Comparison of ENCODE assay signal across 28 mouse cellular contexts in genomic region chr17:40285435-40285834, GRCm38 (mm10). TPM values are rescaled to one million over a fixed set of nuclear protein-coding genes. Genes with fewer than 3 reads are reported as not detected.
A peak's percentile ranks its signal among the peaks of the same experiment; 100 is the strongest.
DNase-seq lines count a peak whose midpoint lies in the region; ATAC-seq and TF ChIP-seq lines count a peak whose summit lies in the region.
"Had no signal": no experiment of that assay in that cellular context is flagged by ENCODE, and none has a peak within 500 bp of the region (broad histone marks: within the 10 kb centered on the region; RNA-seq: fewer than 3 reads in every experiment).

No protein-coding gene starts in this region.

- DNase-seq in forebrain, postnatal 0 days, result peak; percentile 1
- no peak for DNase-seq in forebrain, embryonic 11.5 days (ENCODE audit: low spot score)
- DNase-seq in lung, embryonic 14.5 days, result peak; percentile 18
- DNase-seq in lung, postnatal 4 days, result no peak
- peak; percentile 1 for DNase-seq in MEL-GATA-1-ER (ENCODE audit: extremely low read depth, low read depth)
- no peak for DNase-seq in gastrocnemius, postnatal 25 days
- no peak for DNase-seq in kidney, adult 2 months
- DNase-seq: adrenal gland, postnatal 10 days; cerebellum, adult 18-20 months; cerebellum, postnatal 36 days; heart, postnatal 36 days; kidney, postnatal 14 days; layer of hippocampus, adult 9-11 months had no signal

- H3K36me3 ChIP-seq in forebrain, postnatal 0 days (ENCODE audit: insufficient read depth), result no peaks in the 10 kb centered on the region
- H3K36me3 ChIP-seq in forebrain, embryonic 11.5 days (ENCODE audit: control insufficient read depth, insufficient read depth, low read length), result no peaks in the 10 kb centered on the region
- no peaks in the 10 kb centered on the region for H3K36me3 ChIP-seq in lung, embryonic 14.5 days (ENCODE audit: insufficient read depth)
- no peaks in the 10 kb centered on the region for H3K36me3 ChIP-seq in kidney, adult 2 months (ENCODE audit: control insufficient read depth, insufficient read depth, low read length)
- H3K36me3 ChIP-seq: embryonic facial prominence, embryonic 15.5 days; G1E; heart, embryonic 12.5 days; intestine, embryonic 15.5 days; limb, embryonic 13.5 days; neural tube, embryonic 12.5 days had no signal

- no peak overlapping the region for H3K27ac ChIP-seq in forebrain, postnatal 0 days (ENCODE audit: low read depth, low read length)
- no peak overlapping the region for H3K27ac ChIP-seq in forebrain, embryonic 11.5 days (ENCODE audit: low read depth, low read length)
- H3K27ac ChIP-seq in lung, embryonic 14.5 days (ENCODE audit: low read depth), result no peak overlapping the region
- H3K27ac ChIP-seq in kidney, adult 2 months (ENCODE audit: insufficient read depth, low read depth, low read length), result no peak overlapping the region
- H3K27ac ChIP-seq: embryonic facial prominence, embryonic 15.5 days; forebrain, embryonic 13.5 days; intestine, embryonic 15.5 days; limb, embryonic 13.5 days; liver, embryonic 14.5 days; neural tube, embryonic 12.5 days had no signal

- no peak for ATAC-seq in forebrain, postnatal 0 days
- ATAC-seq in forebrain, embryonic 11.5 days (replicated peaks; ENCODE audit: low FRiP score), result no peak
- no peak for ATAC-seq in lung, embryonic 14.5 days (ENCODE audit: insufficient read depth)
- 0 out of 2 replicates have a peak, but pooled peaks have one; percentile 51 for ATAC-seq in neutrophil, adult 5-6 weeks (ENCODE audit: extremely low read depth, insufficient number of reproducible peaks, low FRiP score, poor library complexity, severe bottlenecking)
- ATAC-seq: forebrain, embryonic 13.5 days; intestine, embryonic 15.5 days; lung, postnatal 0 days had no signal

- 76% methylated on average over 2 of the region's 2 CpGs for WGBS in forebrain, postnatal 0 days
- 78% methylated on average over 2 of the region's 2 CpGs for WGBS in forebrain, embryonic 11.5 days
- 68% methylated on average over 2 of the region's 2 CpGs for WGBS in lung, embryonic 14.5 days
- 68% methylated on average over 2 of the region's 2 CpGs for WGBS in kidney, adult 2 months

- no peaks in the 10 kb centered on the region for H3K27me3 ChIP-seq in forebrain, postnatal 0 days (ENCODE audit: insufficient read depth, low read length)
- no peaks in the 10 kb centered on the region for H3K27me3 ChIP-seq in forebrain, embryonic 11.5 days (ENCODE audit: control insufficient read depth, insufficient read depth, low read length)
- no peaks in the 10 kb centered on the region for H3K27me3 ChIP-seq in lung, embryonic 14.5 days (ENCODE audit: insufficient read depth, low read length)
- H3K27me3 ChIP-seq in kidney, adult 2 months (replicated peaks; ENCODE audit: control insufficient read depth, insufficient read depth, low read length), result no peaks in the 10 kb centered on the region
- H3K27me3 ChIP-seq: embryonic facial prominence, embryonic 15.5 days; forebrain, embryonic 13.5 days; heart, embryonic 12.5 days; intestine, embryonic 15.5 days; limb, embryonic 13.5 days; megakaryocyte, embryonic 14.5 days; neural tube, embryonic 12.5 days had no signal

- no peaks in the 10 kb centered on the region for H3K4me1 ChIP-seq in forebrain, postnatal 0 days (ENCODE audit: insufficient read depth)
- H3K4me1 ChIP-seq in forebrain, embryonic 11.5 days (replicated peaks; ENCODE audit: control insufficient read depth, insufficient read depth, low read length), result no peaks in the 10 kb centered on the region
- no peaks in the 10 kb centered on the region for H3K4me1 ChIP-seq in lung, embryonic 14.5 days (ENCODE audit: insufficient read depth)
- H3K4me1 ChIP-seq in kidney, adult 2 months (ENCODE audit: control insufficient read depth, insufficient read depth, low read length), result no peaks in the 10 kb centered on the region
- H3K4me1 ChIP-seq: embryonic facial prominence, embryonic 15.5 days; forebrain, embryonic 13.5 days; heart, embryonic 12.5 days; intestine, embryonic 15.5 days; limb, embryonic 13.5 days; megakaryocyte, embryonic 14.5 days; neural tube, embryonic 12.5 days had no signal

- TF ChIP-seq POLR2A in kidney, adult 2 months (IDR thresholded peaks at IDR 0.05; ENCODE audit: low read depth, low read length), result no peak

- peak; percentile 48 for TF ChIP-seq CTCF in forebrain, postnatal 0 days (IDR thresholded peaks at IDR 0.05; ENCODE audit: low read depth)
- 0 out of 2 replicates have a peak, but pooled peaks have one; percentile 18 for TF ChIP-seq CTCF in lung, embryonic 14.5 days (IDR thresholded peaks at IDR 0.05; ENCODE audit: low read depth)
- TF ChIP-seq CTCF in kidney, adult 2 months (conservative IDR thresholded peaks at IDR 0.05; ENCODE audit: insufficient read depth, insufficient read length, low read depth, low read length), result no peak

- H3K9ac ChIP-seq in forebrain, postnatal 0 days, result no peak overlapping the region
- no peak overlapping the region for H3K9ac ChIP-seq in forebrain, embryonic 11.5 days (ENCODE audit: low read length)
- no peak overlapping the region for H3K9ac ChIP-seq in lung, embryonic 14.5 days
- H3K9ac ChIP-seq: embryonic facial prominence, embryonic 15.5 days; forebrain, embryonic 13.5 days; heart, embryonic 12.5 days; intestine, embryonic 15.5 days; limb, embryonic 13.5 days; liver, embryonic 14.5 days; neural tube, embryonic 12.5 days had no signal

- no peaks in the 10 kb centered on the region for H3K9me3 ChIP-seq in forebrain, postnatal 0 days (ENCODE audit: low read length)
- H3K9me3 ChIP-seq in forebrain, embryonic 11.5 days (ENCODE audit: control insufficient read depth, low read length), result no peaks in the 10 kb centered on the region
- no peaks in the 10 kb centered on the region for H3K9me3 ChIP-seq in lung, embryonic 14.5 days (ENCODE audit: low read depth, low read length)
- H3K9me3 ChIP-seq: embryonic facial prominence, embryonic 15.5 days; forebrain, embryonic 13.5 days; G1E; heart, embryonic 12.5 days; intestine, embryonic 15.5 days; limb, embryonic 13.5 days; megakaryocyte, embryonic 14.5 days; neural tube, embryonic 12.5 days had no signal

- H3K4me2 ChIP-seq in forebrain, postnatal 0 days (ENCODE audit: low read depth), result no peak overlapping the region
- no peak overlapping the region for H3K4me2 ChIP-seq in forebrain, embryonic 11.5 days (ENCODE audit: low read depth, low read length, severe bottlenecking)
- H3K4me2 ChIP-seq in lung, embryonic 14.5 days, result no peak overlapping the region
- H3K4me2 ChIP-seq: embryonic facial prominence, embryonic 15.5 days; forebrain, embryonic 13.5 days; heart, embryonic 12.5 days; intestine, embryonic 15.5 days; limb, embryonic 13.5 days; neural tube, embryonic 12.5 days had no signal

- H3K4me3 ChIP-seq in forebrain, postnatal 0 days (ENCODE audit: low read depth, low read length), result no peak overlapping the region
- H3K4me3 ChIP-seq in forebrain, embryonic 11.5 days (ENCODE audit: low read depth, low read length), result no peak overlapping the region
- no peak overlapping the region for H3K4me3 ChIP-seq in lung, embryonic 14.5 days (ENCODE audit: low read depth, low read length)
- H3K4me3 ChIP-seq in kidney, adult 2 months (ENCODE audit: insufficient read depth, low read depth, low read length), result no peak overlapping the region
- H3K4me3 ChIP-seq: embryonic facial prominence, embryonic 15.5 days; forebrain, embryonic 13.5 days; heart, embryonic 12.5 days; intestine, embryonic 15.5 days; limb, embryonic 13.5 days; megakaryocyte, embryonic 14.5 days; neural tube, embryonic 12.5 days had no signal

RNA-seq across cellular contexts. Expression of gene Crisp1, which starts 33.6 kb away (rescaled TPM):
- not detected in 2 replicates for total RNA-seq in forebrain, postnatal 0 days (2014; rRNA removed)
- not detected in 2 replicates for polyA plus RNA-seq in forebrain, postnatal 0 days (2015; fragmentation: Nextera tagmentation; extraction: Ambion mirVana)
- polyA plus RNA-seq in forebrain, embryonic 11.5 days (2014; fragmentation: Nextera tagmentation; extraction: Ambion mirVana), result not detected in 2 replicates
- not detected in 2 replicates for polyA plus RNA-seq in lung, embryonic 14.5 days (2014; fragmentation: Nextera tagmentation; extraction: Ambion mirVana)
- total RNA-seq in neutrophil, adult 5-6 weeks (2017), result not detected in 2 replicates
- not detected for total RNA-seq in gastrocnemius, postnatal 25 days (2021)
- polyA plus RNA-seq in kidney, adult 2 months (2012; rRNA removed), result 0.05 TPM in 1 of 2 replicates, not detected in the other
- total RNA-seq: adrenal gland, postnatal 10 days; heart, postnatal 36 days; monocyte, adult 5-6 weeks had no signal
- polyA plus RNA-seq: forebrain, embryonic 13.5 days; G1E; heart, embryonic 12.5 days; intestine, embryonic 15.5 days; limb, embryonic 13.5 days; liver, embryonic 14.5 days; lung, postnatal 0 days; neural tube, embryonic 12.5 days had no signal

RNA-seq across cellular contexts. Expression of gene Crisp3, which starts 43.3 kb away (rescaled TPM):
- not detected in 2 replicates for total RNA-seq in forebrain, postnatal 0 days (2014; rRNA removed)
- not detected in 2 replicates for polyA plus RNA-seq in forebrain, postnatal 0 days (2015; fragmentation: Nextera tagmentation; extraction: Ambion mirVana)
- not detected in 2 replicates for polyA plus RNA-seq in forebrain, embryonic 11.5 days (2014; fragmentation: Nextera tagmentation; extraction: Ambion mirVana)
- not detected in 2 replicates for polyA plus RNA-seq in lung, embryonic 14.5 days (2014; fragmentation: Nextera tagmentation; extraction: Ambion mirVana)
- total RNA-seq in neutrophil, adult 5-6 weeks (2017), result 5.6 and 8.8 TPM in 2 replicates
- total RNA-seq in gastrocnemius, postnatal 25 days (2021), result not detected
- 0.08 TPM in 1 of 2 replicates, not detected in the other for polyA plus RNA-seq in kidney, adult 2 months (2012; rRNA removed)
- total RNA-seq: adrenal gland, postnatal 10 days; heart, postnatal 36 days; left cerebral cortex, postnatal 10 days; monocyte, adult 5-6 weeks had no signal
- polyA plus RNA-seq: forebrain, embryonic 13.5 days; G1E; gonadal fat pad, adult 2 months; heart, embryonic 12.5 days; intestine, embryonic 15.5 days; limb, embryonic 13.5 days; liver, embryonic 14.5 days; lung, postnatal 0 days; neural tube, embryonic 12.5 days; testis, adult 2 months had no signal

Comparison
In these comparisons a context has a peak if more than half of its experiments do, and no peak if none do; other contexts are left out.
1. DNase-seq: peak in forebrain, postnatal 0 days (single experiment), lung, embryonic 14.5 days (single experiment) and MEL-GATA-1-ER (single experiment); none in forebrain, embryonic 11.5 days (single experiment), lung, postnatal 4 days (0 of 2), gastrocnemius, postnatal 25 days (single experiment) and kidney, adult 2 months (single experiment).